Mouse (Mus musculus) brain, adult 2 months (tissue): ENCODE measurements at regions not wholly inside any gene's neighbourhood (a gene's known extent, or its start where the extent isn't known, plus 50 kb on each side); places are given as distances from the start of the nearest gene placed in this dataset.

Experiments used
- DNase-seq: peaks from one replicate; pipeline ENCODE4 v3.0.0; 2011; ENCODE audit warnings: low read depth, low spot score

DNA sequence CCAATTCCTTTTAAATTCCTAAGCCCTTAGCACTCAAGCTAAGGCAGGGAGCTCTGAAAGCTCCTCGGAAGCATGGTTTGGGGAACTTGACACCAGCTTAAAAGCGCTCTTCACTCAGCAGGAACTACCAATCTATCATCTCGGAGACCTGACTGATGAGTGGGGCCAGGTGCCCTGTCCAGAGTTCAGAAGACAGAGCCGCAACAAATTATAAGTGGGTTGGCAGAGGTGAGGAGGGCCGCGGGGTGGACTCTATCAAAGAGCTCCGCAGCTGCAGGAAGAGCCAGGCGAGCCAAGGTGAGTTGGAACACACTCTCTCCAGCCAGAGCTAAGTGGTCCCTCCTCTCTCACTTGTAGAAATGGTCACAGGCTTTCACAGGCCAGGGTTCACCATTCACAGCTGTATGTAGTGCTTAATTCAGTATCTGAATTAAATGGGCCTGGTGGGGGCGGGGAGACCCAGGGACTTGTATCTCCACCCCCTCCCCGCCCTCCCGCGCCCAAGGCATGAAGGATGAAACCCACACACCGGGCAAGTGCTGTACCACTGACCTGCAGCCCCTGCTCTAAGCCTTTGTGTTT is 180.8 kb downstream of the Stim2 start:
- no peak for DNase-seq

DNA sequence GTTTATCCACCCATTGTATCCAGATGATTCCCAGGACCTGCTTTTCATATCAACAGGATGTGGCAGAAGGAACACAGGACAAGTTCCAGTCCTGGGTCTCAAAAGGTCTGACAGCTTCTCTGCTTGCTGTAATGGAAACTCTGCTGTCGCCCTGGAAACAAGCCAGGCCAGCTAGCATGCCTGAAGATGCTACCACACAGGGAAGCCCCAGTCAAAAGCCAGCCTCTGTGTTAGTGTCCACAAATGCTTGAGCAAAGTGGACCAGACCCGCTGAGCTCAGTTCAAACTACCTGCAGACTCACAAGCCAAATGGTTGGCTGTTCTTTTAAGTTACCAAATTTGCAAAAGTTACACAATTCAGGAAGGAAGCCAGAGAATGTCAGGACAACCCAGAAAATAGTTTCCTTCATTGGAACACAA is 181.9 kb downstream of the Stim2 start:
- no peak for DNase-seq

DNA sequence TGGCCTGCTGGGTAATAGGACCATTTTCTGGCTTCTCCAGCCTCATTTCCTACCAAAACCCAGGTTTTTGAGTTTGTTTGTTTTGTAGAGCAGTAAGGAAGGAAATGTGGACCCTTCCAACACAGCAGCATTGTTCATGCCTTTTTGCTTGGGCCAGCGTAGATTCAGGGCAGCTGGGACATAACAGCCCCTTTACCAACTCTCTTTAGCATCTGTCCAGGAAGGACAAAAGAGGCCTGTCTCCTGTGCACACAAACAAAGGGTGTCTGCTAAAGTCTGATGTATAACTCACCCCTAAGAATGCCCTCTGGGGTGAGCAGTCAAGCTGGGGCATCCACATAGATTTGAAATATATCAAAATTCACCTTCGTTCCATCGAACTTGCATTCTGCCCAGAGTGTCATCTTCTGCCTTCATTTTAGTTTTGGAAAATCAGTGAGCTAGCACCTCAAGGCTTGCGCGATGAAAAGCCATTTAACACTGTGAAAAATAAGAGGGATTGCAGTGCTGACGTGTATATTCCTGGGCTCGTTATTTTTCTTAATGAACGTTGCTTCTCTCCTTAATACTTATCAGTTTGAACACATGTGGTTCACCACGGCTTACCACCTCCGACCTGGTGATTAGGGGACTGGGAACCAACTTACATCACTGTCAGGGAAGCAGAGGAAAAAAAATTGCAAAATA is 182.5 kb downstream of the Stim2 start:
- no peak for DNase-seq

DNA sequence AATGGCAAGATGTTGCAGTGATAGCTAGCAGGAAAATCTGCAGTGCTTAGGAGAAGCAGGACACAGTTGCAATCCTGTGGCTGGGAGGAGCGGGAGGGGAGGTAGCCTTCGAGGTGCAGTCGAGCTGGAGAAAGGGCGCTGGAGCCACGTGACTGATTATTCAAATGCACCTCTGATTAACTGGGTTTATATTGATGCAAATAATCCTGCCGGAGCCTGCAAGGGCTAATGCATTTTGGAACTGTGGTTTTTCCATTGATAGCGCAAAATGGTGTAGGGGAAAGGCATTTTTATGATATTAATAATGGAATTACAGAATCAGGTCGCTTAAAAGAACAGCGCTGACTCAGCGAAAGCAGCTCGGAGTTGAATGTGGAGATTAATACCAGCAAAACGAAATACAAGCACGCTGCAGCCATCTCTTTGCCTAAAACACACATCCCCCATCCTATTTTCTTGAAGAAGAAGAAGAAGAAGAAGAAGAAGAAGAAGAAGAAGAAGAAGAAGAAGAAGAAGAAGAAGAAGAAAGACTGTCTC is 183.1 kb downstream of the Stim2 start:
- peak; percentile 24 for DNase-seq

DNA sequence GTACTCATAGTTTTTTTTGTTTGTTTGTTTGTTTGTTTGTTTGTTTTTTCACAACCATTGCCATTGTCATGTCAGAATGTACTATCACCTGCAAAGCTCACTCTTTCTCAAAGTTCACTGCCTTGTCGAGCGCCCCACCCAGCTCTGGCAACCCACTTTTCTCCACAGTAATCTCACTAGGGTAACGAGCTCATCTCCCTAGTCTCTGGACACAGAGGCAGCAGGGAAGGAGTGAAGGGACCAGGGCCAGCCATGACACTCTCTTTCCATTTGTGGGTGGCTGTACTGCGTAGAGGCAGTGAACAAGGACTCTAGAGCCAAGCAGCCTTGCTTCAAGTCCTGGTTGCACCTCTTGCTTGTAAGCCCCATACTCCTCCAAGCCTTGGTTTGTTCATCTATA is 184.5 kb downstream of the Stim2 start:
- no peak for DNase-seq

DNA sequence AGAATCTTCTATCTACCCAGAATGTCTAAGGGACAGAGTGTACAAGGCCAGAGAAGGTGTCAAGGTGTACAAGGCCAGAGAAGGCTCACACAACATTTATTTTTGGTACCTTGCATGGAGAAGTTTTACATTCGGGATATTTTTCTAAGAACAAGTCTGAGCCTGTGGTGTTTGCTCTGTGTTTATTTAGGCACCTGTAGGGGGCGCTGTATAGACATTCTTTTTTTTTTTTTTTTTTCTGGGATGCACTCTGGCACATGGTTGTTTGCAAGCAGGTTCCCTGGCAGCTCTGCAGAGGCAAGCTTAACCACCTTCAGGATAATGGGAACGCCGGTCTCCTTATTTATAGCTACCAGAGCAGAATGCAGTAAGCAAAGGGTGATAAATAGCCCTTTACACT is 187.4 kb downstream of the Stim2 start:
- DNase-seq: no peak

DNA sequence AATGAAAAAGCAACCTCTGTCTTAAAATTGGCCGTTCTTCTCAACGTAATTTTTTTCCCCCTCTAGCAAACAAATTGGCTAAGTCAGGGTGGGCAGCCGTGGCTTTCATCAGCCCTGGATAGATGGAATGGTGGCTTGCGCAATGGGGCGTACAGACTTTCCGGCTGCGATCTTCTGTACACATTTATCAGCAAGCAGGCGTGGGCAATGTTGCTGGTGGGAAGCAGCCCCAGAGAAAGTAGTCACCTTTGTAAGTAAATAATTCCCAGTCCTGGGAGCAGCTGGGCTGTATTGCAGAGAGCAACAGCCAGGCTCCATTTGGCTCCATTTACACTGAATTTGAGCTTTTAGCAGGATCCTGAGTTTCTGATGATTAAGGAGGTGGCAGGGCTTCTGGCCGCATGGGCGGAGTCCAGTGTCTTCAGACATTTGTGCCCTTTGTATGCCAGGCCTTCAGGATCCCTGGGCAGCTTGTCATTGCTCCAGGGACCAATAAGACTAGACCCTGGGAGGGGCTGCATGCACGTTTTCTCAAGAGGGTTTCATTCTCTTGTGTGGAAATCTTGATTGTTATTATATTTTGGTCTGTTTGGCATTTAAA is 187.9 kb downstream of the Stim2 start:
- no peak for DNase-seq

DNA sequence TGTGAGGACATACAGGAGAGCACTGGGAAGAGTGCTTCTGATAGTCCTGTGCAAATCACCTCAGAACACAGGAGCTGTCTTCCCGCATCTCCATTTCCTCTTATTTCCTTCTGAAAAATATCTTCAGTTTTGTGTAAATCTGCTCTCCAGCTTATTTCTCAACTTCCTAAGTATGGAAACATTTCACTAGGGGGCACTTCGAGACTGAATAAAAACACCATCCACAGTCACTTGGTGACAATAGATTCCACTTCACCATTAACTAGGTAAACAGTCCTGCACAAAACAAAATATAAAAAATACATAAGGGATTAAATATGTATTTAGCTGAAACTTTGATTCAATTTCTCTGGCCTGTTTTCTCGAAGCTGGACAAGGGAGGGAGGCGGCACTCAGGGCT is 193.4 kb downstream of the Stim2 start:
- DNase-seq: peak; percentile 50

DNA sequence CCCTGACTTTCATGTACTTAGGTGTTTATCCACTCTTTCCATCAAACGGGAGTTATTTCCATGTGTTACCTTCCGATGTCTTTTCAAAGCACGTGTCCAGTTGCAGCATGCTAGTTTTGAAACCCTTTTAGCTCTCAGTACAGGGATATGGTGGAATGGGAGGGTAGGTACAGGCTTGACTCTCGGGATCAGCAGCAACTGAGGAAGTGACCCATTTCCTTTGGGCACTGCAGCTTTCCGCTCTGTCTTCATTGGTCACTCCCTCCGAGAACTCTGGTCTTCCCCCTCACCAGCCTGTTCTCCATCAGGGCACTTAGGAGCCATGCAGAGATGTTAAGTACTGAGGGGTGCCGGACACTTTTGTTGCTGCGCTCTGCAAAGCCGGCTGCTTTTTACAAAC is 196.5 kb downstream of the Stim2 start:
- no peak for DNase-seq

DNA sequence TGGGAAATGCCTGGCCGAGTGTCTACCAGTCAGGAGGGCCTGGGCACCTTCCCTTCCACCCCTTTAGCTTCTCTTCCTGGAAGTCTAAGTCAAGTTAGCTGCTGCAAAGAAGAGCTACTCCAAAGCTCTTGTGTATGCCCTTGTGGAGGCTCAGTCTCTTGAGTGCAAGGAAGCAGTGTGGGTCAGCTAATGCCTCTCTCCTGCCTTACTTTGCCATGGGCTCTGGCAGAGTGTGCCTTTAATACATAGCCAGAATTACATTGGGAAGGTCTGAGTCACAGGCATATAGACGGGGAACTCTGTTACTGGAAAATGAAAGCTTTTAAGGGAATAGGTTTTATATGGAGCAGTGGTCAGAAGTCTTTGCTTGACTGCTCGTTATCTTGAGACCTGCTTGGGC is 201.7 kb downstream of the Stim2 start:
- no peak for DNase-seq

DNA sequence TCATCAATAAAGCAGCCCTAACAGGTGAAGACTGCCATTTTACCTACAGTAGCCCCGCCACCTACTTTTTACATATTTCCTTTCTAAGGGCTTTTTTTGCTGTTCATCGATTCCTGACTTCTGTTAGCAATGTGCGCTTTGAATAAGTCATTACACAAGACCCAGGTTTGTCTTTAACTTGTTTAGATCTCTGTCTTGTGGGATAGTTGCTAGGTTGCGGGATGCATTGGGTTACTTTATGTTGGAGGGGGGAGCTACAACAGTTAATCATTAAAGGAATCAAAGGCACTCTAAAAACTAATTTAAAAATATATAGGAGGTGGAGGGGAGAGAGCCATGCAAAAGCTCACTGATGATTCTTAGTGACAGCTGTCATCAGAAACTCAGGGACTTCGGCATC is 202.3 kb downstream of the Stim2 start:
- DNase-seq: no peak

DNA sequence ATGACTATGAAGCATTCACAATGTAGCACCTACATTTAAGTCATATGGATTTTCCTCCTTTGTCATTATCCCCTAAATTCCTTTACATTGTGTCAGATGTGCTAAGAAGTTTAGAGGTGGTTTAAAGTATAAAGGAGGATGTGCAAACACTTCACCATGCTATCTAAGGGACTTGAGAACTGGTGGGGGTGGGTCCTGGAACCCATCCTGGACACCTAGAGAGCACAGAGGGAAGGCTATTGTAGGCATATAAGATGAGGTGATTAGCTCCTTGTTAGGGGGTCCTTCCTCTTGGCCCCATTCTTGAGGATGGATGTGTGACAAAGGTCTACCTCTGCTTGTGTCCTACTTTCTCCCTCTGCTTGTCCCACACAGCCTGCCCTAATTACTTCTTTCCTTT is 213.2 kb downstream of the Stim2 start:
- no peak for DNase-seq

DNA sequence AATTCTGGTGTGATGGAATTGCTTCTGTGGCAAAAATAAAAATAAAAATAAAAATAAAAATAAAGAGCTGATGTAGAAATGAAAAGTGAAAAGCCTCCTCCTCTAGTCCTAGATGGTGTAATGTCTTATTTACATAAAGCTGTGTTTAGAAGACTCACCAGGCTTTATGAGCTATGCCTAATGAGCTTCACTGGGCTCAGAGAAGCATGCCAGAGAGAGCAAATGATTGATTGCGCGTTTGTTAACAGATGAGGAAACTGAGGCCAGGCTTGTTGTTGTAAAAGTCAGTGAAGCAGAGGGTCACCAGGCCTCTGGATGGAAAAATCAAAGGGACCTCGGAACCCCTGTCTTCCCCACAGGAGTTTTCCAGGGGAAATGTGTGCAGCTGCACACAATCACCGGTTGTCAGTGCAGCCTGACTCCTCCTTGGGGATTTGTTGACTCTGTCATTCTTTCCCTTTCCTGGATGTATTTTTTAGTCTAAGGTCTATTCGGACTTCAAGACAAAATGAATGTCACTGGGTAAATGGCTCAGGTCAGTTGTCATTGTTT is 213.8 kb downstream of the Stim2 start:
- DNase-seq: no peak

DNA sequence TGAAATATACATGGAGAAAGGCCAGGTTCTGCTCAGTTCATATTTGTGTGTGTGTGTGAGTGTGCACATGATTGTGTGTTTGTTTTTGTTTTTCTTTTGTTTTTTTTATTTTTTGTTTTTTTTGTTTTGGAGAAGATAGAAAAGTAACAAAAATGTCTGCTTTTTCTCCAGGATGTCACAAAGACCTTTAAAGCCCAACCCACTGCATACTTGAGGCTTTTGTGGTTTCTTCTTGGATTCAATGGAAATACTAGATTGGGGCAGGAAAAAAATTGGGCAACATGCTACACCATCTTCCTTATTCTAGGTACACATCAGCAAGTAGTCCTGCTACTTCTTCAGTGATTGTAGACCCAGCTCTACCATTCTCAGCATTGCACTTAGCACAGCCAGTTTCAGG is 226.7 kb downstream of the Stim2 start:
- no peak for DNase-seq

DNA sequence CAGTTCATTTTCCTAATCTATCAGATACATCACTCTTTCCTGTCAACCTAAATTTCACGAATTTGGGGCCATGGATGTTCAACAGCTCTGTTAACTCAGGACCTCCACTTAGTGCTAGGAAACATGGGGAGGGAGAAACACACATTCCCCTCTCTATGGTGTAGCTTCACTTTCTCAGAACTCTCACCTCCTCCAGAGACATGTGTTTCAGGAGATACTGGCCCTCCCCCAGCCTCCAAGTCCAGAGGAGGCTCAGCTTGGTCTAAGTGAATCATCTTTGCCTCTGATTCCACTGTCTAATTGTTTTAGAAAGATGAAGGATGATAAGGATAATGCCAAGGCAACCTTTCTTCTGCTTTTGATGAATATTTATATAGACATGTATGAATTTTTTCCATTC is 236.3 kb downstream of the Stim2 start:
- peak; percentile 81 for DNase-seq

DNA sequence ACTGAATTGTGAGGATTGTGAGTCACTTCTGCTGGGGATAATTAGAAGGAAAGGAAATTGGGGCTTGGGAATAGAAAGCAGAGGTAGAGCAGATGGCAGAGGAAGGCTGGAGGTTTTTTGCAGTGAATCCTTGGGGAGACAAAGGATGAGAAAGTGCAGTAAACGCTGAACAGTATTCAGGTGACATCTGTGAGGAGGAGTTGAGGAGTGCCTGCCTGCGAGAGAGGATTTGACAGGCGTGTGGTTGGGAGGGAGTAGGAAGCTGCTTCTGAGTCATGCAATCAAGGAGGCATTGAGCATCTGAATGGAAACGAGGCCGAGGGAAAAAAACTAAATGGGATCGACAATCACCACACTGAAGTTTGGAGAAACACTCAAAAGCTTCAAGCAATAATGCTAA is 236.9 kb downstream of the Stim2 start:
- peak; percentile 95 for DNase-seq

DNA sequence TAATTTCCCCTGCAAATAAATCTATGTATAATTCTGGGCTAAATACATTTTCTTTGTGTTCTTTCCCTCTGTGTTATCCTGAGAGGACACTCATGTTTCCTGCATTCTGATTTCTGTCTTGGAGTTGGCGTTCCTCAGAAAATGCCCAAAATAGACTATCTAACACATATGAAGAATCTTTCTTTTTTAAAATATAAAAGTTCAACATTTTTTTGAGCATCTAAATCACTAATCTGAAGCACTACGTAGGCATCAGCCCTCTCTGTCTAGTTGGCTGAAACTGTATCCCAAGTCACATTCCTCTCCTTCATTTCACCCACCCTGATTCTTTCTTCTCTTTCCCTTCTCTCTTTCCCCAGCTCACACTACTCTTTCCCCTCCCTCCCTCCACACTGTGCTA is 238.9 kb downstream of the Stim2 start:
- peak; percentile 59 for DNase-seq

DNA sequence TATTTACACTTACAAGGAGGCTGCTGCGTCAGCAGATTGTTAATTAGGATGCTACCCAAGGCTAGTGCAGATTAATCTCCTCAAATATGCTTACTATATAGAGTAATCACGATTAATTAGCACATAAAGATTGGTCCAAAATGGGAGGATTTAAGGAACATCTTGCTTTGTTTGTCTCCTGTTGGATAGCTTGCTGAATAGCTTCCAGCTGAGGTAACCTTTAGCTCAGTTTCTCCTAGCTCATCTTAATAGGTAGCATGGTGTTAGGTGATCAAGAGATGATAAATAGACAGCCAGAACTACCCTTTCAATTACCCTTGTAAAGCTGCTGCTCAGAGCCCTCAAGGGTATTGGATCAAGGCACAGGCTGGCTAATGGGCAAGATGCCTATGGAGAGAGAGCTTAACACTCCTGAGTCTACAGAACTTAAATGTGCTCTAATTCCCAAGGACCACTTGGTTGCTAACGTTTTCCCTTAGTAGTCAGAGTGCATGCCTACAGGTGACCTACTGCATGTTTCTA is 240.4 kb downstream of the Stim2 start:
- DNase-seq: no peak

DNA sequence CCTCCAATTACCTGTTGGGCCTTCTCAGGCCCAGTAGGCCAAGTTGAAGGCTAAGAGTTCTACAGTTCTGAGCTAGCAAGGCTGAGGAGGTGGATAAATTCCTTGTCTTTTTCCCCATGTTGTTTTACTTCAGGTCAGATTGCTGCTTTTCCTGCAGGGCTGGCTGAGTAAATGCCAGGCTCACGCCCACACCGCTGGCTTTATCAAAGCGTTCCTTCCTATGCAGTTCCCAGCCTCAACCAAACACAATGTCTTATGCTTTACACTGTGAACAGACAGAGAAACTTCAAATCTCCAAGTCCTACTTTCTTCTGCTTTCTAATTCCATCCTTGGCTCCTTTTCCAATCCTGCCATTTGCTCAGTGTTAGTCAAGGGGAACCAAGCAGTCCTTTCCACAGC is 241.3 kb downstream of the Stim2 start:
- DNase-seq: peak; percentile 89

DNA sequence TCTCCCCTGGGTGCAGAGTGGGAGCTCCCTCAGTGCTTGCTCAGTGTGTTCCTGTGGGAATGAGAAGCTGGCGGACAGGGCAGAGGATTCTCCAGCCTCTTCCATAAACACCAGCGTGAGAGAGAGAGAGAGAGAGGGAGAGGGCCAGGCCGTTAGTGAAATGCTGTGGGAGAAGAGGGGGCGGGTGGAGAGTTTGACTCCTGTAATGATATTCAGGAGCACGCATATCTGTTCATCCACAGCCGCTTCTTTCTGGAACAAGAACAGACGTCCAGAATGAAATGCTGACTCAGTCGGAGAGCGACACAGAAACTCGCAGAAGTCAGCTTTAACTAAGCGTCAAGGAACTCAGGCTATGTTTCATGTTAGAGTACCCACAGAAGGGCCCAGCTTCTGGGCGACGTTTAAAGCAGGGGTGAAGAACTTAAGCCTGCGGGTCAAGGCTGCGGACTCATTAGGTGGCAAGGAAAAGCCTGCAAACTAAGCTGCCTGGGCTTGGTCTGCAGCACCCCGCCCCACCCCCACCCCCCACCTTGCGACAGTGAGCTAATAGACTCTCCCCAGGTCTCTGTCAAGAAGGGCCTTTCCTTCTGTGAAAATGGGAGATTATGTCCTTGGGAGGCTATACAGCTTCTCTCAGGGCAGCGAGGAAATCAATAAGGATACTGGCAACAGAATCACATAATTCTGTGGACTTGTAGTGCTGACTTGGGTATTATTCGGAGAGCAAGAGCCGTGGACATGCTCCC is 243.0 kb downstream of the Stim2 start:
- peak; percentile 82 for DNase-seq

DNA sequence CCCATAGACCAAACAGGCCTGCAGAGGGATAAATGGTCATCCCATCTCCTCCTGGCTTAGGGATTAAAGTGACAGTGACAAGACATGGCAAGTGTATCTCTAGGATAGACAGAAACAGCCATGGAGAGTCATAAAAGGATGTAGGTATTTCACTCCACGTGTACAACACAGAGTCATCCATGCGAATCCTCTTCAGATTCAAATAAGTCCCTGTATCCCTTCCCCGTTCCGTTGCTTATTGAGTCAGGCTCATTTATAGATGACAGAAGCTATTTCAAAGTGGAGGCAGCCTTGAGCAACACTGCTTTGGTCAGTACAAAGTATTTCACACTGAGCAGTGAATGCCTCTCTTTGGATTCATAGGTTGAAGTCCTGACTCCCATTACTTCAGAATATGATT is 243.8 kb downstream of the Stim2 start:
- no peak for DNase-seq

DNA sequence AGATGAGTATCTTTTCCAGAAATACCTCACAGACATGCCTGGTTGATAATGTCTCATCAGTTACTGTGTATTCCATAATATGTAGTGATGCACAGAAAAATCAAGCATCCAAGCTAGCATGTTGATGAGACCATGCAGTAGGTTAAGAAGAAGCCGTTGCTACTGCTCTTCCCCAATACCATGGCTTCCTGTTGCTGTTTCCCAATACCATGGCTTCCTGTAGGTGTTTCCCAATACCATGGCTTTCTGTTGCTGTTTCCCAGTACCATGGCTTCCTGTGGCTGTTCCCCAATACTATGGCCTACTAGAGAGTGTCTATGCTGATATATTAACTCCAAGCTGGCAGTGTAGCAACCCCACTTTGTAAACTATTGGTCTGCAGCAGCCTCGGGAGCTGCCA is 253.7 kb downstream of the Stim2 start:
- DNase-seq: no peak
